Mouse (Mus musculus) forebrain, embryonic 12.5 days (tissue): ENCODE data around the gene Wdr47. TPM values are rescaled to one million over a fixed set of nuclear protein-coding genes. Genes with fewer than 3 reads are reported as not detected.
A peak's percentile ranks its signal among the peaks of the same experiment; 100 is the strongest.
"Not testable (repeated sequence)": the region's sequence is repeated elsewhere in the genome, so short reads cannot be mapped to it uniquely, and the experiment has no call there.

ENCODE experiments used
- ATAC-seq: fragments of 200-750 bp; cut with Nextera tagmentation; 2 replicates; pipeline ENCODE4 v1.8.0; 2017; ENCODE audit warnings: moderate TSS enrichment; ENCODE audit not compliant: low FRiP score
- H3K27ac ChIP-seq: fragments of 300-500 bp; sonication (generic); 2 replicates; pipeline ENCODE4 v1.5.1; 2016; ENCODE audit warnings: mild to moderate bottlenecking
- H3K27me3 ChIP-seq: fragments of 300-500 bp; sonication (generic); 2 replicates; pipeline ENCODE4 v1.6.1; 2016; ENCODE audit warnings: mild to moderate bottlenecking
- H3K36me3 ChIP-seq: fragments of 300-500 bp; sonication (generic); replicated peaks from 2 replicates; pipeline ENCODE4 v1.6.1; 2016; ENCODE audit warnings: mild to moderate bottlenecking
- H3K4me1 ChIP-seq: fragments of 300-500 bp; sonication (generic); 2 replicates; pipeline ENCODE4 v1.6.1; 2016
- H3K4me2 ChIP-seq: fragments of 300-500 bp; sonication (generic); 2 replicates; pipeline ENCODE4 v1.6.1; 2016; ENCODE audit warnings: mild to moderate bottlenecking, moderate library complexity
- H3K4me3 ChIP-seq: fragments of 300-500 bp; sonication (generic); replicated peaks from 2 replicates; pipeline ENCODE4 v1.5.1; 2016; ENCODE audit warnings: mild to moderate bottlenecking
- H3K9ac ChIP-seq: fragments of 300-500 bp; sonication (generic); 2 replicates; pipeline ENCODE4 v1.6.1; 2016; ENCODE audit warnings: mild to moderate bottlenecking
- H3K9me3 ChIP-seq: fragments of 300-500 bp; sonication (generic); 2 replicates; pipeline ENCODE4 v1.6.1; 2016
- WGBS: fragments of 180-500 bp; shearing (Covaris S2); methylation state at CpG from one replicate; pipeline ENCODE4 v1.1.7; 2016; 5-methylcytosine and 5-hydroxymethylcytosine counted together
- polyA plus RNA-seq: library from polyadenylated mRNA; unstranded; fragments of >200 nt; fragmentation: Nextera tagmentation; extraction: Ambion mirVana; gene quantifications from 2 replicates; pipeline ENCODE4 v1.2.1, GENCODE M21; 2016

The Wdr47 gene
- 51.1 and 55.9 TPM in 2 replicates for polyA plus RNA-seq

GRCm38 (mm10) chr3:108590786-108591529, at the start of gene Wdr47:
Gene Wdr47, plus strand, starts transcription at chr3:108591279.
- peak within 1 kb of the TSS; percentile 93 for H3K9ac ChIP-seq
- WGBS = 7% methylated on average over 44 of the region's 44 CpGs
- peak within 1 kb of the TSS; percentile 94 for H3K4me3 ChIP-seq
- H3K27ac ChIP-seq = peak within 1 kb of the TSS; percentile 94
- ATAC-seq = peak; percentile 99
- H3K4me2 ChIP-seq = peak within 1 kb of the TSS; percentile 94
- no peaks in the 10 kb centered on the region for H3K36me3 ChIP-seq
- H3K9me3 ChIP-seq = no peaks in the 10 kb centered on the region
- peaks cover 13% of the 10 kb centered on the region; the same call in 1 of the 2 replicates for H3K4me1 ChIP-seq
- no peaks in the 10 kb centered on the region for H3K27me3 ChIP-seq

- Histone ChIP-seq H3K36me3 (no peaks in the 10 kb centered on the region), H3K27ac (no peak overlapping the region), H3K9ac (no peak overlapping the region), H3K4me3 (no peak overlapping the region), H3K4me2 (no peak overlapping the region), H3K4me1 (peaks cover 4% of the 10 kb centered on the region), H3K9me3 (no peaks in the 10 kb centered on the region), H3K27me3 (no peaks in the 10 kb centered on the region)
- 84% methylated on average over 11 of the region's 11 CpGs for WGBS
- ATAC-seq = no peak
Observed at GRCm38 (mm10) chr3:108542299-108542698, 48.8 kb upstream of the Wdr47 start.

DNA sequence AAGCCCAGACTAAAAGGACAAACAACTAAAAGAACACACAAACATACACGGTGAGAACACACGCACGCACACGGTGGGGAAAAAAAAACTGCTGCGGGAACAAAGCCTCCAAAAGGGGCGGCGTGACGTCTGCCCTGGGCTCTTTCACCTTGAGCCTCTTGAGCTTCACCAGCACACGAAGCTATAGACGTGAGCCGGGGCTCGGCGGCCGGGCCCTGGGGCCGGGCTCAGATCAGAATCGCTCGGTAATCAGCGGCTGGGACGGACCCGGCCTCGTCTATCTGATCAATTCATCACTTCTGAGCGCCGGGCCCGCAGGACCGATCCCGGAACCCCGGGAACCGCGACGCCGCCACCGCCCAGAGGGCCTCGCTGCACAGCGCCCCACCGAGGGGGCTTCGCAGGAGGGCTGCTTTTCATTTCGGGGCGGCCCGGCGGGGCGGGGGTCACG, 36.9 kb upstream of the Wdr47 start:
- peak; percentile 78 for ATAC-seq
- Histone ChIP-seq H3K9me3 (no peaks in the 10 kb centered on the region), H3K27me3 (no peaks in the 10 kb centered on the region), H3K36me3 (peaks cover 23% of the 10 kb centered on the region), H3K4me1 (peaks cover 8% of the 10 kb centered on the region), H3K9ac (peak overlapping the region; percentile 97), H3K27ac (peak overlapping the region; percentile 90), H3K4me3 (peak overlapping the region; percentile 88), H3K4me2 (peak overlapping the region; percentile 79)
- under 1% methylated on average over 37 of the region's 42 CpGs for WGBS

DNA sequence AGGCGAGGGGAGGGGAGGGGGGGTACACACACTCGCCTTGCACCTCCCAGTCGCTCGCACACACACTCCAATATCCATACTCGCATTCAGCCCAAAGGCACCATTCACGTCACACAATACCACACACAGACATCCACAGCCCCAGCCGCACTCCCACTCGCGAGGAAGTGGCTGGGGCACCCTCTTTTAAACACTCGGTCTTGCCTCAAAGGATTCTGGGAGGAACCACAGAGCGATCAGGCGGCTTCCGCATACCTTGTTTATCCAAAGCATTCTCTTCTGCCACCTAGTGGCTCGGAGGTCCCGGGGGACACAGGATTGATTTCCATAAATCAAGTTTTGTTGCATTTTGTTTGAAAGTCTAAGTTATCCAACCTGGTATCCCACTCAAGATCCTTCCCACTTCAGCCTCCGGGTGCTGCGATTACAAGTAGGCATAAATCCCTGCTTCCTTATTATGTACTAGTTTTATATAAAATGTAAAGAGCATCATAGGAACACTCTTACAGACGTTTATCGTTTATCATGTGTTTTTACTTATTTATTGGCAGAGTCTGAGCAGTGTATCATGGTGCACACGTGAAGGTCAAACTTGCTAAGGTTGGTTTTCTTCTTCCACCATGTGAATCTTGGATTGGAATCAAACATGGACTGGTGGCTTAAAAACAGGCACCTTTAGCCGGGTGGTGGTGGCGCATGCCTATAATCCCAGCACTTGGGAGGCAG, 36.3 kb upstream of the Wdr47 start:
- Histone ChIP-seq H3K4me3 (peak overlapping the region; percentile 88), H3K9ac (peak overlapping the region; percentile 97), H3K27me3 (no peaks in the 10 kb centered on the region), H3K4me2 (peak overlapping the region; percentile 79), H3K36me3 (peaks cover 28% of the 10 kb centered on the region), H3K9me3 (no peaks in the 10 kb centered on the region), H3K27ac (peak overlapping the region; percentile 90), H3K4me1 (peaks cover 8% of the 10 kb centered on the region)
- ATAC-seq = peak; percentile 98
- WGBS = 20% methylated on average over 20 of the region's 22 CpGs

- WGBS = 91% methylated on average over 4 of the region's 4 CpGs
- ATAC-seq = no peak
- no peaks in the 10 kb centered on the region for H3K9me3 ChIP-seq
- peaks cover 22% of the 10 kb centered on the region for H3K4me1 ChIP-seq
- no peaks in the 10 kb centered on the region for H3K27me3 ChIP-seq
- peaks cover 33% of the 10 kb centered on the region for H3K36me3 ChIP-seq
- H3K27ac ChIP-seq = no peak overlapping the region
- no peak overlapping the region for H3K4me3 ChIP-seq
- H3K9ac ChIP-seq = no peak overlapping the region
- H3K4me2 ChIP-seq = no peak overlapping the region
Observed at GRCm38 (mm10) chr3:108557888-108558287, 33.2 kb upstream of the Wdr47 start.

- Histone ChIP-seq H3K27me3 (no peaks in the 10 kb centered on the region), H3K4me3 (peak within 1 kb of the TSS; percentile 89), H3K9ac (peak within 1 kb of the TSS; percentile 84), H3K4me2 (peak within 1 kb of the TSS; percentile 64), H3K27ac (peak within 1 kb of the TSS; percentile 89), H3K4me1 (peaks cover 20% of the 10 kb centered on the region), H3K36me3 (peaks cover 28% of the 10 kb centered on the region), H3K9me3 (no peaks in the 10 kb centered on the region)
- ATAC-seq = peak; percentile 98
- under 1% methylated on average over 45 of the region's 45 CpGs for WGBS
Observed at GRCm38 (mm10) chr3:108562133-108562730, 28.8 kb upstream of the Wdr47 start, which contains the start of gene Tmem167b. Gene Tmem167b, minus strand, starts transcription at chr3:108562466.

DNA sequence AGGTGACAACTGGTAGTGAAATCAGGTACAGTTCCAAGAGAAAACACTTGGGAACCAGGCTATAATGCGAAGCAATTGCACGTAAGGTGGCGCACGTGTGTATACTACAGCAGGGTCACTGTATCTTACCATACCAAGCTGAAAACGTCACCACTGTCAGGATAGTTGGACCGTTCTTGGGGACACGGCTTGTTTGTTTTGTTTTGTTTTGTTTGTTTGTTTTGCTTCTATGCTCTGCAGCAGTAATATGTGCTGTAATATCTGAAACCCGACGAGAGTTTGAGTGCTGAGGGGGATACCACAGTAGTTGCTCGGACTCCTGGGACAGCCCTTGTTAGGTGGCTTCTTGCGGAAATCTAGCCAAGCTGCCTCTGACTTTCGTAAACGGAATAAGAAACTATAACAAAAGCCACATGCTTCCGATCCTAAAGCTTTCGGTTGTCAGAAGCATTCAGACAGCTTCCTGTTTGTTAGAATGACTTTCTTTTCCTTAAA, 28.3 kb upstream of the Wdr47 start:
- Histone ChIP-seq H3K27ac (peak overlapping the region; percentile 87), H3K27me3 (no peaks in the 10 kb centered on the region), H3K36me3 (peaks cover 23% of the 10 kb centered on the region), H3K9ac (peak overlapping the region; percentile 49), H3K4me1 (peaks cover 21% of the 10 kb centered on the region), H3K9me3 (no peaks in the 10 kb centered on the region), H3K4me3 (peak overlapping the region; percentile 89), H3K4me2 (peak overlapping the region; percentile 64)
- ATAC-seq = peak; percentile 76
- WGBS = 10% methylated on average over 15 of the region's 15 CpGs

DNA sequence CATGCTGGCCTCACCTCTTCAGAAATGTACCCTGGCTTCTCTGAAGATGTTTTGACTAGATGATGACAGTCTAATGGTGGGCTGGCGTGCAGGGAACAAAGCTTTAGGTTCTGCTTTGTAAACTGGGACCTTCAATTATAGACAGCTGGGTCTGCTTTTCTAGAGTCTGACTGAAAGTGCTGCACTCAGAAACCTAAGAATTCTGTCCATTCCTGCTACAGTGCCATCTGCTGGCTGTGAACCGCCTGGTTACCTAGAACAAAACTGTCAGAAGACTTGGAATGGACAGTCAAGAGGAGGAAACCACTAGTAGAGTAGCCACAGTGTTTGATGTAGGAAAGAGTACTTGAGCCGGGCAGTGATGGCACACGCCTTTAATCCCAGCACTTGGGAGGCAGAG, 27.8 kb upstream of the Wdr47 start:
- Histone ChIP-seq H3K9ac (no peak overlapping the region), H3K4me2 (peak overlapping the region; percentile 64), H3K36me3 (peaks cover 18% of the 10 kb centered on the region), H3K9me3 (no peaks in the 10 kb centered on the region), H3K4me3 (peak overlapping the region; percentile 89), H3K4me1 (peaks cover 26% of the 10 kb centered on the region), H3K27me3 (no peaks in the 10 kb centered on the region), H3K27ac (peak overlapping the region; percentile 87)
- ATAC-seq = no peak
- 7% methylated on average over 4 of the region's 4 CpGs for WGBS

DNA sequence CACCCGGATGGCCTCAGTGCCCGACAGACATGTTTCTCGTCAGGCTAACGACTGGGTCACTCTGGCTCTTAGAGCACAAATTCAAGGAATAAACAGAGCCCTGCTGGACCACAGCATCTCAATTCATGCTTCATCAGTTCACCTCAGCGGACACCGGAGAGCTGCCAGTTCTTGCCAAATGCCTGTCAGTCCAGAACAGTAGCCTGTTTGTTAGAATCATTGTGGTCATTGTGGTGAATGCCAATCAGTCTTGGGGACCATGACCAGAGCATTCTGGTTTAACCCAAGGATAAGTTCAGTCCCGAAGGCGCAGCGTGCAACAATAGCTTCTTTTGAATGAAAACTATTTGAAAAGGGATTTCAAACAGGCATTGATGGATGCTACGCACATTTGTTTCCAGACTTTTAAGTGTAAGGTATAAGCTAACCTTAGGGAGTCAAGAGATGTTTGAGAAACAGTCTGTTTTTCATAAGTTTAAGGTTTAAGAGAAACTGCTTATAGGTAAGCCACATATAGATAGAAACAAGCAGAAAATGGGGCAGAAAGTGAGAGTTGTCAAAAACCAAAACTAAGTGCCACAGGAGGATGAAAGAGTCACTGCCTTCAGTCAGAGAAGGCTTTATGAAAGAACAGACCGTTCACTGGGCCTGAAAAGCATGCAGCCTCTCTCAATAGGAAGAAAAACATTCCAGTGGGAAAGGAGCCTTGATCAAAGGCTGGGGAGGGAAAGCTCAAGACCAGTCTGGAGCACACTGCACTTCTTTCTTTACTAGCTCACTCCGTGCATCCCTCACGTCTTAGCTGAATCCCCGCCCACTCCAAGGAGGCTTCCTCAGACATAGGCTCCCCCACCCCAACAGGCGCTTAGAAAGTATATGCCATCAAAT, 22.8 kb upstream of the Wdr47 start:
- Histone ChIP-seq H3K27ac (peak overlapping the region; percentile 87), H3K4me1 (peaks cover 32% of the 10 kb centered on the region), H3K27me3 (no peaks in the 10 kb centered on the region), H3K36me3 (no peaks in the 10 kb centered on the region), H3K4me3 (no peak overlapping the region), H3K4me2 (peak overlapping the region; percentile 3; the same call in 1 of the 2 replicates), H3K9me3 (no peaks in the 10 kb centered on the region), H3K9ac (no peak overlapping the region)
- peak; percentile 40; the same call in 1 of the 2 replicates for ATAC-seq
- 7% methylated on average over 15 of the region's 15 CpGs for WGBS

- H3K4me1 ChIP-seq = peaks cover 40% of the 10 kb centered on the region
- ATAC-seq, H3K4me3 ChIP-seq, H3K27me3 ChIP-seq, H3K9me3 ChIP-seq, H3K4me2 ChIP-seq, H3K27ac ChIP-seq, H3K9ac ChIP-seq, H3K36me3 ChIP-seq: not testable (repeated sequence)
- WGBS = 74% methylated on average over 3 of the region's 3 CpGs
Observed at GRCm38 (mm10) chr3:108569636-108570035, 21.4 kb upstream of the Wdr47 start.

DNA sequence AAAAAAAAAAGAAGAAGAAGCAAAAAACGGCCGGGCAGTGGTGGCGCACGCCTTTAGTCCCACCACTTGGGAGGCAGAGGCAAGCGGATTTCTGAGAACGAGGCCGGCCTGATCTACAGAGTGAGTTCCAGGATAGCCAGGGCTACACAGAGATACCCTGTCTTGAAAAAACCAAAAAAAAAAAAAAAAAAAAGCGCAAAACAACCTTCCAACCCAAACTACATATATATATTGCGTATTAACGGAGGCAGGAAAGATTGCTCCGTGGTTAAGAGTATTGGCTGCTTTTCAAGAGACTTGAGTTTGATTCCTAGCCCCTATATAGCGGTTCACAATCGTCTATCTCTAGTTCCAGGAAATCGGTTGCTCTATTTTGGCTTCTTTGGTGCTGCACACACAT, 20.3 kb upstream of the Wdr47 start:
- H3K4me3 ChIP-seq = peak overlapping the region; percentile 61; the same call in 1 of the 2 replicates
- H3K9ac ChIP-seq = no peak overlapping the region
- H3K36me3 ChIP-seq = no peaks in the 10 kb centered on the region
- H3K4me2 ChIP-seq = peak overlapping the region; percentile 80
- H3K27me3 ChIP-seq = no peaks in the 10 kb centered on the region
- no peak for ATAC-seq
- H3K4me1 ChIP-seq = peaks cover 40% of the 10 kb centered on the region
- H3K27ac ChIP-seq = no peak overlapping the region
- no peaks in the 10 kb centered on the region for H3K9me3 ChIP-seq
- WGBS = 86% methylated on average over 14 of the region's 14 CpGs
